Comparison of ENCODE assay signal across 7 mouse cellular contexts in the genomic region with DNA sequence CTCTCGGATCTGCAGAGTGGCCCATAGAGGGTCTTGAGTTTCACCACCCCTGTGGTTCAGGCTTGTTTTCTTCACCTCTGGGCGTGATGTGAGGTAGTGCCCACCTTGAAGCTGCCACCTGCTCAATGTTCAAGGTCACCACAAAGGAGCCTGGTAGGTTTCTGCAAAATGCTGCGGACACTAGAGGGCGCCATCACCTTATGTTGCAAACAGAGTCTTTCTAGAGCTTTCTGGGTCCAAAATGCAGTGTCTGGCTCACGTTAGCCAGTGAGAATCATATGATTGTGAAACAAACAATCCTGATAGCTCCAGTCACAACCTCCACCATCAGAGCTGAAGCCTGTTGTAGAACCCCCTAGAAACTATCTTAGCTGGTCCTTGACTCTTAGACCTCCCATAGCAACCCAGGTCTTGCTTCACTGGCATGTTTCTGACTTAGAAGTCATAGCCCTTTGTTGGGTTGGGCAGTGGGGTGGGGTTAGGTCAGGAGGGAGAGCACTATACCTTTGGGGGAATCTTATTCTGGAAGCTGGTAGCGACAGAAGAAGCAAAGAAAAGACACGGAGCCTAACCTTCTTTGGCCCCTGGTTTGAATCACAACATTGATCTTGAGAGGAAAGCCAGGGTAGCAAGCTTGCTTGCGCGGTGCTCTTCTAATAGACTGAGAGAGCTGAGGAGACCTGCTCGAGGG.
DNase-seq lines count a peak whose midpoint lies in the region; ATAC-seq and TF ChIP-seq lines count a peak whose summit lies in the region.

No protein-coding gene starts in this region.

- WGBS in forebrain, postnatal 0 days = 50% methylated on average over 10 of the region's 10 CpGs
- 47% methylated on average over 10 of the region's 10 CpGs for WGBS in hindbrain, embryonic 16.5 days
- WGBS in midbrain, embryonic 11.5 days = 52% methylated on average over 10 of the region's 10 CpGs

- DNase-seq in R1 (ENCODE audit: low read depth, low spot score) = peak; percentile 92
- DNase-seq in cerebellum, adult 11-12 months = peak; percentile 73
- DNase-seq in forebrain, postnatal 0 days = peak; percentile 91
- peak; percentile 75 for DNase-seq in left cerebral cortex, adult 11 months (ENCODE audit: low spot score)
- DNase-seq in midbrain, embryonic 11.5 days (ENCODE audit: low spot score, missing footprints) = peak; percentile 98
- DNase-seq in spleen, adult 18-20 months = peak; percentile 56 to 83

- no peaks in the 10 kb centered on the region for H3K36me3 ChIP-seq in forebrain, postnatal 0 days (ENCODE audit: insufficient read depth)
- H3K36me3 ChIP-seq in hindbrain, embryonic 16.5 days (ENCODE audit: control insufficient read depth, insufficient read depth, low read length) = no peaks in the 10 kb centered on the region
- no peaks in the 10 kb centered on the region for H3K36me3 ChIP-seq in midbrain, embryonic 11.5 days (ENCODE audit: control insufficient read depth, insufficient read depth, low read length)

- H3K4me2 ChIP-seq in forebrain, postnatal 0 days (ENCODE audit: low read depth) = no peak overlapping the region
- no peak overlapping the region for H3K4me2 ChIP-seq in hindbrain, embryonic 16.5 days (ENCODE audit: low read length)
- no peak overlapping the region for H3K4me2 ChIP-seq in midbrain, embryonic 11.5 days

- no peak overlapping the region for H3K9ac ChIP-seq in forebrain, postnatal 0 days
- H3K9ac ChIP-seq in hindbrain, embryonic 16.5 days (ENCODE audit: low read depth, low read length) = no peak overlapping the region
- H3K9ac ChIP-seq in midbrain, embryonic 11.5 days (ENCODE audit: low read length) = no peak overlapping the region

- H3K4me3 ChIP-seq in forebrain, postnatal 0 days (ENCODE audit: low read depth, low read length) = no peak overlapping the region
- no peak overlapping the region for H3K4me3 ChIP-seq in hindbrain, embryonic 16.5 days (ENCODE audit: low read length)
- H3K4me3 ChIP-seq in midbrain, embryonic 11.5 days (ENCODE audit: low read depth, low read length) = no peak overlapping the region

- no peak overlapping the region for H3K27ac ChIP-seq in forebrain, postnatal 0 days (ENCODE audit: low read depth, low read length)
- no peak overlapping the region for H3K27ac ChIP-seq in hindbrain, embryonic 16.5 days (ENCODE audit: low read depth, low read length)
- no peak overlapping the region for H3K27ac ChIP-seq in midbrain, embryonic 11.5 days (ENCODE audit: low read depth, low read length)

- TF ChIP-seq CTCF in forebrain, postnatal 0 days (IDR thresholded peaks at IDR 0.05; ENCODE audit: low read depth) = peak; percentile 95

- ATAC-seq in forebrain, postnatal 0 days = peak; percentile 56
- peak; percentile 57 for ATAC-seq in hindbrain, embryonic 16.5 days
- peak; percentile 20; the same call in 1 of the 2 replicates for ATAC-seq in midbrain, embryonic 11.5 days (ENCODE audit: low FRiP score)

- no peaks in the 10 kb centered on the region for H3K27me3 ChIP-seq in forebrain, postnatal 0 days (ENCODE audit: insufficient read depth, low read length)
- no peaks in the 10 kb centered on the region for H3K27me3 ChIP-seq in hindbrain, embryonic 16.5 days (replicated peaks; ENCODE audit: control insufficient read depth, insufficient read depth, low read length)
- H3K27me3 ChIP-seq in midbrain, embryonic 11.5 days (ENCODE audit: control insufficient read depth, insufficient read depth, low read length) = no peaks in the 10 kb centered on the region

- no peaks in the 10 kb centered on the region for H3K9me3 ChIP-seq in forebrain, postnatal 0 days (ENCODE audit: low read length)
- H3K9me3 ChIP-seq in hindbrain, embryonic 16.5 days (ENCODE audit: control insufficient read depth, low read length) = no peaks in the 10 kb centered on the region
- no peaks in the 10 kb centered on the region for H3K9me3 ChIP-seq in midbrain, embryonic 11.5 days (ENCODE audit: control insufficient read depth, low read length)

- no peaks in the 10 kb centered on the region for H3K4me1 ChIP-seq in forebrain, postnatal 0 days (ENCODE audit: insufficient read depth)
- H3K4me1 ChIP-seq in hindbrain, embryonic 16.5 days (ENCODE audit: control insufficient read depth, insufficient read depth, low read depth, low read length) = no peaks in the 10 kb centered on the region
- no peaks in the 10 kb centered on the region for H3K4me1 ChIP-seq in midbrain, embryonic 11.5 days (ENCODE audit: control insufficient read depth, insufficient read depth, low read length)
